Mouse (Mus musculus) CH12.LX (cell line): ENCODE data around the gene Yjefn3. TPM values are rescaled to one million over a fixed set of nuclear protein-coding genes. Genes with fewer than 3 reads are reported as not detected.

Source experiments
- DNase-seq: peaks from one replicate; pipeline ENCODE4 v3.0.0-alpha.2; 2013; ENCODE audit errors: extremely low read depth
- H3K27ac ChIP-seq: 2 replicates; pipeline ENCODE4 v1.5.1; 2012; ENCODE audit warnings: low read depth, mild to moderate bottlenecking, control low read depth, moderate library complexity; ENCODE audit not compliant: insufficient read depth
- H3K27me3 ChIP-seq: replicated peaks from 2 replicates; pipeline ENCODE3; 2012; ENCODE audit warnings: inconsistent platforms
- H3K36me3 ChIP-seq, 2 experiments: replicated peaks in 1 of 2; 2 replicates each; pipeline versions ENCODE3 to v1.6.1; 2012; ENCODE audit warnings: inconsistent platforms in 1 of 2, low read length in 1 of 2, mild to moderate bottlenecking in 1 of 2, mixed read lengths in 1 of 2, moderate library complexity in 1 of 2; ENCODE audit not compliant: control insufficient read depth in 1 of 2, insufficient read depth in 1 of 2
- H3K4me1 ChIP-seq, 2 experiments: 2 replicates each; pipeline ENCODE4 v1.6.1; 2012; ENCODE audit warnings: inconsistent platforms in 1 of 2, moderate library complexity in 1 of 2; ENCODE audit not compliant: insufficient read depth in 2 of 2, control insufficient read depth in 1 of 2
- H3K4me2 ChIP-seq: 2 replicates; pipeline ENCODE4 v1.6.1; 2012; ENCODE audit warnings: low read depth, mild to moderate bottlenecking, control low read depth; ENCODE audit not compliant: poor library complexity, insufficient read depth, severe bottlenecking
- H3K4me3 ChIP-seq, 3 experiments: fragments of 150-350 bp in 1 of 3; sonication (generic) in 1 of 3; replicated peaks in 1 of 3; 2 replicates each; pipeline versions ENCODE3 to v1.5.1; 2011 to 2012; ENCODE audit warnings: low read depth in 2 of 3, low read length in 2 of 3, mild to moderate bottlenecking in 2 of 3, moderate library complexity in 2 of 3, control low read depth in 1 of 3, improper control_type of control experiment in 1 of 3, inconsistent platforms in 1 of 3, mixed read lengths in 1 of 3; ENCODE audit not compliant: poor library complexity in 1 of 3
- H3K79me2 ChIP-seq: replicated peaks from 2 replicates; pipeline ENCODE4 v1.6.1; 2012; ENCODE audit warnings: mild to moderate bottlenecking, moderate library complexity; ENCODE audit not compliant: control insufficient read depth, poor library complexity, insufficient read depth, severe bottlenecking; ENCODE audit errors: extremely low read depth
- H3K9ac ChIP-seq: 2 replicates; pipeline ENCODE4 v1.6.1; 2012; ENCODE audit warnings: low read depth, mild to moderate bottlenecking, control low read depth, moderate library complexity; ENCODE audit not compliant: insufficient read depth
- H3K9me3 ChIP-seq: replicated peaks from 2 replicates; pipeline ENCODE3; 2012; ENCODE audit warnings: low read length, inconsistent platforms, mixed read lengths
- CTCF ChIP-seq, 2 experiments: IDR thresholded peaks in 1 of 2; conservative IDR thresholded peaks in 1 of 2; 2 replicates each; pipeline ENCODE4 v1.5.1; 2011 to 2012; ENCODE audit warnings: low read depth in 2 of 2, low read length in 2 of 2, improper control_type of control experiment in 1 of 2, inconsistent platforms in 1 of 2, mild to moderate bottlenecking in 1 of 2, moderate library complexity in 1 of 2
- E2F4 ChIP-seq: IDR thresholded peaks from 2 replicates; pipeline ENCODE4 v1.6.1; 2011; ENCODE audit warnings: low read depth, low read length, improper control_type of control experiment; ENCODE audit not compliant: insufficient replicate concordance
- GABPA ChIP-seq: IDR thresholded peaks from 2 replicates; pipeline ENCODE4 v1.6.1; 2012; ENCODE audit warnings: low read depth, low read length, improper control_type of control experiment, inconsistent platforms; ENCODE audit not compliant: insufficient replicate concordance
- JUN ChIP-seq: IDR thresholded peaks from 2 replicates; pipeline ENCODE4 v1.6.1; 2011; ENCODE audit warnings: low read depth, mild to moderate bottlenecking, low read length, improper control_type of control experiment, moderate library complexity; ENCODE audit not compliant: insufficient read depth
- MAFK ChIP-seq: IDR thresholded peaks from 2 replicates; pipeline ENCODE4 v1.6.1; 2011; ENCODE audit warnings: low read length, improper control_type of control experiment; ENCODE audit not compliant: insufficient replicate concordance
- MAZ ChIP-seq: IDR thresholded peaks from 2 replicates; pipeline ENCODE4 v1.6.1; 2012; ENCODE audit warnings: low read depth, mild to moderate bottlenecking, inconsistent platforms, low read length, improper control_type of control experiment, moderate library complexity
- MEF2A ChIP-seq: IDR thresholded peaks from 2 replicates; pipeline ENCODE4 v1.6.1; 2014; ENCODE audit warnings: low read depth, mild to moderate bottlenecking, inconsistent platforms, low read length, improper control_type of control experiment, borderline replicate concordance
- PAX5 ChIP-seq: IDR thresholded peaks from 2 replicates; pipeline ENCODE4 v1.6.1; 2012; ENCODE audit warnings: low read length, inconsistent platforms, mixed read lengths
- POLR2A ChIP-seq: IDR thresholded peaks from 2 replicates; pipeline ENCODE4 v1.6.1; 2011; ENCODE audit warnings: low read depth, mild to moderate bottlenecking, improper control_type of control experiment, low read length
- RAD21 ChIP-seq: IDR thresholded peaks from 2 replicates; pipeline ENCODE4 v1.6.1; 2011; ENCODE audit warnings: low read depth, mild to moderate bottlenecking, low read length, improper control_type of control experiment, moderate library complexity
- RCOR1 ChIP-seq: conservative IDR thresholded peaks from 2 replicates; pipeline ENCODE4 v1.6.1; 2012; ENCODE audit warnings: low read depth, mild to moderate bottlenecking, inconsistent platforms, low read length, improper control_type of control experiment
- SIN3A ChIP-seq: IDR thresholded peaks from 2 replicates; pipeline ENCODE4 v1.6.1; 2012; ENCODE audit warnings: low read length, improper control_type of control experiment, inconsistent platforms
- SMC3 ChIP-seq: IDR thresholded peaks from 2 replicates; pipeline ENCODE4 v1.6.1; 2011; ENCODE audit warnings: low read depth, low read length, improper control_type of control experiment
- USF2 ChIP-seq: conservative IDR thresholded peaks from 2 replicates; pipeline ENCODE4 v1.6.1; 2011; ENCODE audit warnings: low read depth, low read length, improper control_type of control experiment
- dilution Hi-C: fragments of 300-500 bp; cut with MboI; formaldehyde crosslinking; loops from 2 replicates; pipeline ENCODE4 v1.14.3; 2020; ENCODE audit warnings: low sequenced_read_pairs; ENCODE audit not compliant: extremely low pct_unique_long_range_greater_than_20kb, extremely low pct_ligation_motif_present
- in situ Hi-C: fragments of 300-500 bp; cut with MboI; formaldehyde crosslinking; loops from 3 replicates; pipeline ENCODE4 v1.14.3; 2019; ENCODE audit warnings: low sequenced_read_pairs, low pct_ligation_motif_present, low pct_unique_long_range_greater_than_20kb, mixed read lengths
- polyA plus RNA-seq: library from polyadenylated mRNA; unstranded; fragments of >175 nt; gene quantifications from 2 replicates; pipeline ENCODE4 v1.2.1, GENCODE M21; 2012; ENCODE audit warnings: low read depth; ENCODE audit not compliant: insufficient read length
- total RNA-seq, 2 experiments: library from RNA; depleted of rRNA; stranded (reverse); fragments of 300-350 nt in 1 of 2; fragments of >200 nt in 1 of 2; gene quantifications; 2 replicates each; pipeline ENCODE4 v1.2.3; 2012 to 2014

Yjefn3 gene
- total and polyA plus RNA-seq, 3 experiments = 3.3 to 10.5 (median 8.0) TPM

- Histone ChIP-seq H3K4me1 (peaks cover 2 to 13% of the 10 kb centered on the region in 2 experiments; a peak in 2 of 4 replicates), H3K4me3 (no peak overlapping the region), H3K9ac (no peak overlapping the region), H3K79me2 (no peaks in the 10 kb centered on the region), H3K36me3 (peaks cover 2 to 13% of the 10 kb centered on the region in 2 experiments), H3K27ac (no peak overlapping the region), H3K4me2 (no peak overlapping the region), H3K27me3 (no peaks in the 10 kb centered on the region), H3K9me3 (no peaks in the 10 kb centered on the region)
- dilution Hi-C loops (no loop called here), in situ Hi-C loops (no loop called here)
- peak; percentile 38 for DNase-seq
- TF ChIP-seq SMC3 = peak; percentile 13; the same call in 1 of the 2 replicates
- no peak for TF ChIP-seq GABPA
- TF ChIP-seq JUN = no peak
- no peak for TF ChIP-seq E2F4
- TF ChIP-seq PAX5 = no peak
- peak; percentile 15 to 44; a peak in 3 of 4 replicates for TF ChIP-seq CTCF (conservative IDR thresholded peaks at IDR 0.05 in 1 of 2, IDR thresholded peaks at IDR 0.05 in 1 of 2; ENCODE audit: low read depth in 2 of 2, low read length in 2 of 2)
- TF ChIP-seq RAD21 = peak; percentile 10
These were observed 41.7 kb downstream of the Yjefn3 start for GRCm38 (mm10) chr8:69860807-69861206.

DNA sequence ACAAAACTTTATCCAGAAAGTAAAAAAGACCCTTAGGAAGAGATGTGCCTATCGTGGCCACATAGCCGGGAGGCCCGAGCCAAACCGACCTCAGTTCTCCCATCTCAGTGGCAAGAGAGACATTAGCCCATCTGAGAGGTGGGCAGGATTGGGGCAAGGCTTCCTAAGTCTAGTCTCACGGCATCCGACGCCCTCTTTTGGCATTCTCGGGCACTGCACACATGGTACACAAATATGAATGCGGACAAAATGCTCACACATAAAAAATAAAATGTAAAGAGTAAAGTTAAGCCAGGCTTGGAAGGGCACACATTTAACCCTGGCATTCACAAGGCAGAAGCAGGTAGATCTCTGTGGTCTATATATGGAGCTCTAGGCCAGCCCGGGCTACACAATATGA is 48.6 kb downstream of the Yjefn3 start:
- H3K4me2 ChIP-seq = no peak overlapping the region
- no peaks in the 10 kb centered on the region for H3K27me3 ChIP-seq
- dilution Hi-C loops = no loop called here
- in situ Hi-C loops = no loop called here
- H3K79me2 ChIP-seq = no peaks in the 10 kb centered on the region
- no peak overlapping the region for H3K4me3 ChIP-seq
- no peak for TF ChIP-seq MEF2A
- TF ChIP-seq CTCF (conservative IDR thresholded peaks at IDR 0.05 in 1 of 2, IDR thresholded peaks at IDR 0.05 in 1 of 2; ENCODE audit: low read depth in 2 of 2, low read length in 2 of 2) = peak in 1 of 2 experiments; percentile 15; a peak in 2 of 4 replicates
- TF ChIP-seq RAD21 = peak; percentile 2
- no peak for TF ChIP-seq POLR2A
- no peak for TF ChIP-seq RCOR1
- TF ChIP-seq USF2 = no peak
- TF ChIP-seq SIN3A = no peak
- no peak for TF ChIP-seq MAZ
- no peak for TF ChIP-seq MAFK
- peaks cover 0 to 9% of the 10 kb centered on the region in 2 experiments; a peak in 2 of 4 replicates for H3K4me1 ChIP-seq
- no peak for DNase-seq
- H3K9me3 ChIP-seq = no peaks in the 10 kb centered on the region
- H3K36me3 ChIP-seq = no peaks in the 10 kb centered on the region
- no peak overlapping the region for H3K27ac ChIP-seq
- no peak overlapping the region for H3K9ac ChIP-seq
